Mouse (Mus musculus): Measurements from ENCODE around the gene Ssc4d.

DNA sequence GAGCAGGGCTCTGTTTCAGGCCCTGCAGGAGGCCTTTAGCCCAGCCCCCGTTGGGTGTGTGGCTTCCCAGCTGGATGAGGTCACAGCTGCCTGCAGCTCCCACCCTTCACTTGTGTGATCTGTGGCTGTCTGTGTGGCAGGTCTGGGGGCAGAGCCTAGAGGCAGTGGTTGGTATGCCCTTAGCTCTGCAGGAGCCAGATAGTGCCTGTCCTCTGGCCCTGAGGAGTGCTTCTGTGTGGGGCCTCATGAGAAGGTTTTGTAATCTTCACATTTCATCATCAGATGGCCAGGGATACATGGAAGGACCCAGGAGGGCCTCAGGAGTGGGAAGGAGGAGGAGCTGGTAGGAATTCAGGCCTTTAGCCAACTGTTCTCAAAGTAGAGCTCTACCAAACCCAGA is 45.6 kb upstream of the Ssc4d start:
- TF ChIP-seq POLR2A (IDR thresholded peaks at IDR 0.05; ENCODE audit: control insufficient read depth, low read depth, low read length) = no peak
- no peak for TF ChIP-seq CTCF (IDR thresholded peaks at IDR 0.05; ENCODE audit: control insufficient read depth, insufficient read depth, insufficient replicate concordance, low read depth, low read length)

Measured in testis, adult 2 months (tissue).